Mouse (Mus musculus) megakaryocyte progenitor cell, adult 5-6 weeks (primary cell): ENCODE measurements around the gene Dhrs9. TPM values are rescaled to one million over a fixed set of nuclear protein-coding genes. Genes with fewer than 3 reads are reported as not detected.
"Not testable (repeated sequence)": the region's sequence is repeated elsewhere in the genome, so short reads cannot be mapped to it uniquely, and the experiment has no call there.

Experiments used
- ATAC-seq: replicated peaks from 2 replicates; pipeline ENCODE4 v1.8.0; 2016; ENCODE audit warnings: mild to moderate bottlenecking, moderate TSS enrichment, inconsistent platforms; ENCODE audit not compliant: poor library complexity
- total RNA-seq, 2 experiments: library from RNA; stranded (forward) in 1 of 2; stranded (reverse) in 1 of 2; fragments of 157-497, 149-512 nt in 1 of 2; fragments of 200-1000 nt in 1 of 2; gene quantifications; 2 replicates each; pipeline versions ENCODE4 v1.2.3 to v1.2.4; 2015 to 2017

Dhrs9 gene
- total RNA-seq (2015), result 0.69 and 1.3 TPM in 2 replicates
- 0.58 and 1.2 TPM in 2 replicates for total RNA-seq (2017)

- ATAC-seq, result peak; percentile 96
Measured at GRCm38 (mm10) chr2:69380281-69380680, at the start of gene Dhrs9. TSS of gene Dhrs9 (plus strand) at chr2:69380445.

GRCm38 (mm10) chr2:69331523-69331922 lies 48.7 kb upstream of the Dhrs9 start:
- ATAC-seq, result not testable (repeated sequence)

GRCm38 (mm10) chr2:69341506-69341905 lies 38.7 kb upstream of the Dhrs9 start:
- no peak for ATAC-seq

GRCm38 (mm10) chr2:69342496-69343221 lies 37.6 kb upstream of the Dhrs9 start, which contains the start of gene Abcb11:
TSS of gene Abcb11 (minus strand) at chr2:69342616.
- no peak for ATAC-seq

GRCm38 (mm10) chr2:69355402-69355801 lies 24.8 kb upstream of the Dhrs9 start:
- peak; percentile 100 for ATAC-seq

- ATAC-seq, result no peak; the same call in 1 of the 2 replicates
Measured at GRCm38 (mm10) chr2:69364831-69365230, 15.4 kb upstream of the Dhrs9 start.

- no peak for ATAC-seq
Measured at GRCm38 (mm10) chr2:69365275-69365674, 15.0 kb upstream of the Dhrs9 start.

GRCm38 (mm10) chr2:69376780-69377179 lies 3.5 kb upstream of the Dhrs9 start:
- ATAC-seq, result no peak

- ATAC-seq, result no peak
Measured at GRCm38 (mm10) chr2:69379801-69380200, 444 bp upstream of the Dhrs9 start.

GRCm38 (mm10) chr2:69381740-69382139 lies 1.5 kb downstream of the Dhrs9 start:
- peak; percentile 74 for ATAC-seq

- ATAC-seq, result peak; percentile 19
Measured at GRCm38 (mm10) chr2:69382838-69383237, 2.6 kb downstream of the Dhrs9 start.

GRCm38 (mm10) chr2:69386118-69386871 lies 6.0 kb downstream of the Dhrs9 start:
- ATAC-seq, result no peak

- peak; percentile 97 for ATAC-seq
Measured at GRCm38 (mm10) chr2:69393947-69394346, 13.7 kb downstream of the Dhrs9 start.

- no peak for ATAC-seq
Measured at GRCm38 (mm10) chr2:69395597-69396248, 15.5 kb downstream of the Dhrs9 start.

- ATAC-seq, result no peak
Measured at GRCm38 (mm10) chr2:69396760-69397435, 16.7 kb downstream of the Dhrs9 start.

GRCm38 (mm10) chr2:69400866-69401604 lies 20.8 kb downstream of the Dhrs9 start:
- peak; percentile 54 for ATAC-seq

- ATAC-seq, result no peak
Measured at GRCm38 (mm10) chr2:69401891-69402290, 21.6 kb downstream of the Dhrs9 start.

GRCm38 (mm10) chr2:69402309-69402708 lies 22.1 kb downstream of the Dhrs9 start:
- ATAC-seq, result peak; percentile 56; the same call in 1 of the 2 replicates

GRCm38 (mm10) chr2:69405692-69406091 lies 25.4 kb downstream of the Dhrs9 start:
- peak; percentile 89 for ATAC-seq

GRCm38 (mm10) chr2:69414539-69414938 lies 34.3 kb downstream of the Dhrs9 start:
- peak; percentile 73 for ATAC-seq
